Mouse (Mus musculus) heart, postnatal 10 days (tissue): ENCODE measurements around the gene Trp73. TPM values are rescaled to one million over a fixed set of nuclear protein-coding genes. Genes with fewer than 3 reads are reported as not detected.
A peak's percentile ranks its signal among the peaks of the same experiment; 100 is the strongest.

Experiments
- DNase-seq, 2 experiments: peaks; one replicate each; pipeline ENCODE4 v3.0.0; 2021
- intact Hi-C: fragments of 180-260 bp; cut with DNase I; formaldehyde crosslinking; loops from one replicate; pipeline ENCODE4 v1.15.1; 2025
- total RNA-seq, 2 experiments: library from RNA; stranded (reverse); gene quantifications; 2 replicates each; pipeline ENCODE4 v1.2.3; 2021

The Trp73 gene
- total RNA-seq, 2 experiments from 2014 or later, result 0.05 TPM; not detected in 1

DNA sequence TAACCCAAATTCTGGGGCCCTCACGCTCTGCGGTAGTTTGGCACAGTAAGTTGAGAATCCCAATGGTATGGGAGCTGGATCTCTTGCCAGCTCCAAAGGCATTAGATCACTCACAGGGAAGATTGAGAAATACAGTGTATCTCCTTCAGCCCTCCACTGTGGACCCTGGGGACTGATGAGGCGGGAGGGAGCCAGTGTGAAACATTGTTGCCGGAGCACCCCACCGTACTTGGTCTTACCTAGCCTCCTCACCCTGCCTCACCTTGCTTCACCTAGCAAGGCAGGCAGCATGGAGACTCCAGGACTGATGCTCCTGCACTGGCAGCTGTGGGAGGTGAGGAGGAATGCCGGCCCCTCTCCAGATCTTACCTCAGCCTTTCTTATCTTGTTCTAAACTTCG is 84.5 kb downstream of the Trp73 start:
- peak; percentile 17 to 33 for DNase-seq
- intact Hi-C loops, result no loop called here

DNA sequence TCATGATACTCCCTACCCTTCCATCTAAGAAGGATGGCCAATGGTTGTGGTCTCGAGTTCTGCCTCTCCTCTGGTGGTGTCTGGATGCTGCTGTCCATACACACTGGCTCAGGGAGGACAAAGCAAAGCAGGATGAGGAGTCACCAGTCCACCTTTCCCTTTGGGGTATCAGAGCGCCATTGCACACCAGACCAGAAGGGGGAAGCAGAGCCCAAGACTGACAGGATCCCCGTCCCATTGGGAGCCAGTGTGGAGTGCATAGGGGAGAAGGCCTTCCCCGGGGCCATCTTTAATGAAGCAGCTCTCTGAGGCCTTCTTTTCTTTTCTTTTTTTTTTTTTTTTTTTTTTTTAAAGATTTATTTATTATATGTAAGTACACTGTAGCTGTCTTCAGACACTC is 86.9 kb downstream of the Trp73 start:
- DNase-seq, result no peak
- intact Hi-C loops, result no loop called here

DNA sequence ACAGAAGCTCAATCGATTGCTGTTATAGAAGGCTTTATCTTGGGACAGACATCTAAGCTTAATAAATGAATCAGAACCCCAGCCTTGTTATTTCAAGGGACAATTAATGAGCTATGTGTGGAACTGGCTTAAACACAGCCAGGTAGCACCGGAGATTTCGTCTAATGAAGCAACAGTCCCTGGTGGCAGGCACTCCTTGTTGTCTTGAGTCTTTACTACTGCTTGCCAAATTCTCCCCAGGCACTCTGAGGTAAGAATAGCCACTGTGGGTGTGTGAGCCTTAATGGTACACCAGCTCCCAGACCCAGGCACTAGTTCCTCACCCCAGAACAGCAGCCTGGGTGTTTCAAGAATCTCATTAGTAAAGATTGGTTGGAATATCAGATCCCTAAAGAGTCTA is 88.6 kb downstream of the Trp73 start:
- intact Hi-C loops, result no loop called here
- no peak for DNase-seq

DNA sequence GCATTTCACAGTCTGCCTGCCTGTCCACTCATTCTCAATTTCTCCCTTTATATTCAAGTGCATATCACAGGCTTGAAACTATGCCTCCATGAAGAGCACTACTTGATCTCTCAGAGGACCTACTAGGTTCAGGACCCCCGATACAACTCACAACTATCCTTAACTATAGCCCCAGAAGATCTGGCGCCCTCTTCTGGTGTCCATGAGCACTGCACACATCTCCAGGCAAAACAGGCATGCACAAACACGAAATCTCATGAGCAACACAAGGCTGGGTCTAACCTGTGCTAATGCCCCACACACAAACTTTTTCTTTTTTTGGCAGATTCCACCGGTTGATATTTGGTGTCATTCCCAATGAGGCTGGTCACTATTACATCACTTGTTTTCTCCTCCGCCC is 94.2 kb downstream of the Trp73 start:
- no peak for DNase-seq
- intact Hi-C loops, result no loop called here

DNA sequence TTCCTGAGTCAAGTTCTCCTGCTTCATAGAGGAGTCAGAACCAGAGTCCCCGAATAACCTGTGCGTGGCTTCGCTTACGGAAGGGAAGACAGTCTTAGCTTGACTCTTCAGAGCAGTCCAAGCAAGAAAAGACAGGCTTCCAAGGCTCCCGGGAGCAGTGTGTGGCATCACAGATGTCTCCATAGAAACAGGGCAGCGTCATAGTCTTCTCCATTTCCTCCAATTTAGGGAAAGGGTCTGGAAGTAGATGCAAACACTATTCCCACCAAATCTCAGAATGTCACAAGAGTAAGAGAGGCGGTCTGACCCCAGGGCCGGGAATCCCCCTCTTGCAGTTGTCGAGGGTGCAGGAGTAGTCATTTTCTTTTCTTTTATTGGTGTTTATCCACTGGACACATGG is 97.4 kb downstream of the Trp73 start, which contains the start of gene Ccdc27:
Gene Ccdc27, minus strand, starts transcription at position 101 of the 400 bp plus-strand sequence.
- no peak for DNase-seq
- intact Hi-C loops, result no loop called here

DNA sequence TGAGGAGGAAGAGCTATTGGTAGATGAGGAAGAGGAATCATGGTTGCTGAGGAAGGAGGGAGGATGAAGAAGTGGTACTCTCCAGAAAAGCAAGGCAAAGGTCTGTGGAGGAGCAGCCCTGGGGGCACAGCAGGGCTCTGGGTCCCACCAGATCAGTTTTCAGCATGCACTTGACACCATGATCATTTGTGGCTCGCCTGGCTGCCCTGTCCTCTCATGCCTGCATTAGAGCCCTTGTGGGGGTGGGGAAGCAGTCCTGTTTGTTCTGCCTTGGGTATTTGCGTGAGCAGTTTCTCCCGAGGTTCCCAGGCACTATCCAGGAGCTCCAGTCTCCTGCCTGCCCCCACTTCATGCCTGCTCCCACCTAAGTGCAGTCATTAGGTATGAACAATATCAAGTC is 102.9 kb downstream of the Trp73 start:
- DNase-seq, result no peak
- intact Hi-C loops, result no loop called here

DNA sequence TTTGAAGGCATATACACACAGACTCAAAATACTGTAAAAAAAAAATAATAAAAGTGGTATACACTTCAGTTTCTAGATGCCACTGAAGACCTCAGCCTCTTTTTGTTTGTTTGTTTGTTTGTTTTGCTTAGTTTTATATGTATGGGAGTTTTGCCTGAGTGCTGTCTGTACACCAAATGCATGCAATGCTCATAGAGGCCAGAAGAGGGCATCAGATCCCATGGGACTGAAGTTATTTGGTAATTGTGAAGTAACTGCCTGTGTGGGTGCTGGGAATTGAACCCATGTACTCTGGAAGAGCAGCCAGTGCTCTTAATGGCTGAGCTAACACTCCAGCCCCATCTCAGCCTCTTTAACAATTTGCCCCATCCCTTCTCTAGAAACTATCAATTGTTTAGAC is 111.4 kb downstream of the Trp73 start:
- intact Hi-C loops, result no loop called here
- no peak for DNase-seq

DNA sequence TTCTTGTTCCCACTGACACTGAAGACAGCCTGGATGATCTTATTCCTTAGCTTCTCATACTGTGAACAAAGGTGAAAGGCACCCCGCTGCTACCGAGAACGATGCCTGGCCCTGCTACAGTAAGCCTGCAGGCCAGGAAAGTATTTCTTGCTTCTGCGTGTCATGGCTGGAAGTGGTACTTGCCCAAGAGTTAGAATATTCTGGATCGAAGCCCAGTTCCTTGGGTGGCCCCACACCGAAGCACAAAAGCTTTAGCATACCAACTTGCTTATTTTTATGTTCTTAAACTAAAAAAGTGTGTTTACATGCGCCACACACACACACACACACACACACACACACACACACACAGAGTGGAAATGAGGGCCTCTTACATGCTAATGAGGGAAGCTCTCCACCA is 111.9 kb downstream of the Trp73 start:
- intact Hi-C loops, result no loop called here
- DNase-seq, result no peak

DNA sequence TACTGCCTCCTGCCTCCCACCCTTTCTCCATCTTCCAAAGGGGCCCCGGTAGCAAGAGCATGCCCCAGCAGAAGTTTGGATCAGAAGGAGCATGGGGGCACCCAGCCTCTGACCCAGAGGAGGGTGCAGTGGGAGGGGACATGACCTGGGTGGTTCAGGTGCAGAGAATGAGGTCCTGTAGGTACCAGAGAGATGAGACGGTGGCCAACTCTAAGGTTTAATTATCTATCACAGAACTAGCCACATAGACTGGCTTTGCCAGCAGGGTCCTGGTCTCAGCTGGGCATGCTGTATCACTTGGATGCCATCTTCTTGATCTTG is 113.6 kb downstream of the Trp73 start:
- no peak for DNase-seq
- intact Hi-C loops, result no loop called here

DNA sequence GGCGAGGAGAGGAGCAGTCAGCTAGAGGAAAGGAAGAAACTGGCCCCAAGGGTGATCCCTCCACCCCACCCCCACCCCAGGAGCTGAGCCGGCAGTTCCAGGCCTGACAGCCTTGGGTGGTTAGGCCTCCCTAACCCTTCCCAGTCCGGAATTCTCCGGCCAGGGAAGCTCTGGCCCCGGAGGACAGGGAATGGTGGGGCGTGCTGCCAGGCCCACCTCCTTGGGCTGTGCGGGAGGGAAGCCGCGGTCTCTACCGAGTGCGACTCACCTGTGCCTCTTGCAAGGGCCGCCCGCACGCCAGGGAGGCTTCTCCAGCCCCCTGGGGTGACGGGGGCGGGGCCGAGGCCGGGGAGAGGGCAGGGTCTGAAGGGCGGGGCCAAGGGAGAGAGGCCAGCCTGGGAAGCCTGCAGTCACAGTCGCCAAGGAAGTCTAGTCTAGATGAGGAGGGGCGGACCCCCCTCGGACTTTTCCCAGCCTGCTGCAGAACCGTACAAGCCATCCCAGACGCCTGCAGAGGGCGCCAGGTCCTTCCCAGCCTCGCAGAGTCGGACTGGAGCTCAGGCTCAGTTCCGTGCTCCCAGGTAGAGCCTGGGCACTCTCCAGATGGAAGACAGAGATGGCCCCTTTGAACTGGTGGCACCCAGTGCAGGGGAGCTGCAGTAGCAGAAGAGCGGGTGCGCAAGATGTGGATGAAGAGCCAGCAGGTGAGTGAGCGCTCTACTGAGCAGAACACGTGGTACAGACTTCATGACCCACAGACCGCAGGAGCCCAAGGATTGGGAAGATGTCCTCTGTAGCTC is 114.2 kb downstream of the Trp73 start, which contains the start of gene Smim1:
Gene Smim1, minus strand, starts transcription at position 590 of the 800 bp plus-strand sequence.
- intact Hi-C loops, result no loop called here
- peak; percentile 74 to 75 for DNase-seq

DNA sequence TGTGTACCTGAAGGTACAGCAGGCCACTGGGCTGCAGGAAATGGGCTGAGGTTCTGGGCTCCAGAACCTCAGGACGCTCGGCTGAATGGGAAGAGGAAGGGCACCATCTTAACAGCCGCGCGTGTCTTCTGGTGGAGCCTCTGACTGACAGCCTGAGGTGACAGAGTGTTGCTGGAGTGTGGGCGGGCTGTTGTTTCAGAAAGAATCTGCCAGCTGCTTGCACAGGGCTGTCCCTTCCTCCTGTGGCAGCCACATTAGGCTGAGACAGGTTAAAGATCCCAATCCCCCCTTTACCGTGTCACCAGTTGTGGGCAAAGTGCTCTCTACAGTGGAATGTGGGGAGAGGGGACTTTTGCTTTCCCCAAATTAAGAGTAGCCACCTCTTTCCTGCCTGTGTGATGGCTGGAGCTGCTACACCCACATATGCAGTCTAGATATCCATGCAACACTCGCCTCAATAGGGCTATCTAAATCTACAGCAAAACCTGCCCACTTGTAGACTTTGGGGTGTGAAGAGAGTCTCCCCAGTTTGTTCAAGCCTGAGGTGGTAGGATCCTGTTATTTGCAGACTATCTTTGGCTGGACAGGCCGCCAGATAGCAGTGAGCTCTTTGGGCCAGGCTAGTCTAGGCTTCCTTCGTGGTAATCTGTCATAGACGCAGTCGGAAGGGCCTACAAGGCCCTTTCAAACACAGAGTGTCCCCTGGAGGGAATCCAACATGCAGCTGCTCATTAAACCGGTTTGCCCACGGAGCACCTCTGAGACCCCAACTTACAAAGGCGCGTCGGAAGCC is 115.1 kb downstream of the Trp73 start:
- DNase-seq, result peak in 1 of 2 experiments; percentile 30
- intact Hi-C loops, result no loop called here

DNA sequence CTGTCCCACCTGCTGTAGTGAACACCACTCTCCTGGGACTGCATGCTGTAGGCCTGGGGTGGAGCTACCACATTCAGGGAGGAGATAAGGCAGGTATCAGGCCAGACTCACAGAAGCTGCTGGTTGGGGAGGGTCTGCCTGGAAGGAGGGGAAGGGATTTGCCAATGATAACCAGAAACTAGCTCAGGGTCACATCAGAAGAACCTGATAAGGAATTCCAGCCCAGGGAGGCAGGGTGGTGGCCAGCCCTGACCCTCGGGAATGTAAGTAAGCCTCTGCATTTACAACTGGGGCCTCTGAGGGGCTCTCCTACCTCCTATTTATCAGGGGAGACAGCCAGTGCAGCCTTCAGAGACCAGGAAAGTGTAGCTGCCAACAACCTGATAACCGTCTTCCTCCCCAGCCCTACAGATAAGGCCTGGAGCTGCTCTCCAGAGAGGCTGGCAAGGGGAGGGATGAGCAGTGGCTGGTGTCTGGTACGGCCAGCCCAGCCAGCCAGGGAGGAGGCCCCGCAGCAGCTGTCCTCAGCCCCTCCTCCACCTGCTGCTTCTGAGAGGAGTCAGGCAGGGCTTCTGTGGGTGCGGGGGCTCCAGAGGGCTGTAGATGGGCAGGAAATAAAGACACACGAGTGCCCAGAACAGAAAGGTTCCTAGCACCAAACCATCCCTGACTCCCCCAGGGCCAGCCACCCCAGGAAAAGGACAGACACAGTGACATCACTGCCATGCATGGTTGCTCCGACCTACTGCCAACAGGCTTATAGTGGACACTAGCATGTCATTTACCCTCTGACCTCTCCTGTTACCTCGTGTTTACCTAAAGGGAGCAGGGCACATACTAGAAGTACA is 116.0 kb downstream of the Trp73 start:
- peak in 1 of 2 experiments; percentile 18 for DNase-seq
- intact Hi-C loops, result no loop called here

DNA sequence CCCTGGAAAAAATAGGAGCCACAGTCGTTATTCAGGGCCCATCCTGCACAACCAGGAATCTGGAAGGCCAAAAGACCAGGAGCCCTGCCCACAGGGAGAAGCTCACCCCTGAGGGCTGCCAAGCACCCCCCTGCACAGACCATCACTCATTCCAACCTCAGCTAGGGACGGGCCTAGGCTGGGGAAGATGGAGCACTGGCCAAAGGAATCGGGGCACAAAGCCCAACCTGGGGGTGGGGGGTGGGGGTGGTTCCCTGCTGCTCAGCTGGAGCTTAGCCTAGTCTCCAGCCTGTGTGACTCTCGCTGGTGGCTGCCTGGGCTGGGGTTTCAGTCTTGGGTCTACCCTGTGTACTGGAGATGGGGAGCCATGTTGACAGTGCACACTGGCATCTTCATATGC is 117.2 kb downstream of the Trp73 start:
- peak; percentile 14 to 24 for DNase-seq
- intact Hi-C loops, result no loop called here

DNA sequence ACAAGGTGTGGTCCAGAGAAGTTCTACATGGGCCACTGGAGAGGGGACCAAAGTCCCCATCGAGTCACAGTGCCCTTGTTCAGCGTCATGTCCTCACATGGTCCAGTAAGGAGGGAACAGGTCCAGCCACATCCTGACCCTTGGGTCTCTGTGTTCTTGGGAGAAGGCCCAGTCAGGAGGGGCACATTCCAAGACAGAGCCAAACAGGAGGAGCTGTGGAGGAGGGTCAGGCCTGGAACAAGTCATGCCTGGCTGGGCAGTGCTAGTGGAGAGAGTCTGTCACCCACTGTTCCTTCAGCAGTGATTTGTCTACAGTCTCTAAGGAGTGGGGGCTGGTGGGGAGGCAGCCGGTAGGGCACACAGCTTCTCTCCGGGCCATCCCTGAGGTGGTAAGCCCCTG is 117.6 kb downstream of the Trp73 start:
- peak; percentile 58 to 63 for DNase-seq
- intact Hi-C loops, result no loop called here

DNA sequence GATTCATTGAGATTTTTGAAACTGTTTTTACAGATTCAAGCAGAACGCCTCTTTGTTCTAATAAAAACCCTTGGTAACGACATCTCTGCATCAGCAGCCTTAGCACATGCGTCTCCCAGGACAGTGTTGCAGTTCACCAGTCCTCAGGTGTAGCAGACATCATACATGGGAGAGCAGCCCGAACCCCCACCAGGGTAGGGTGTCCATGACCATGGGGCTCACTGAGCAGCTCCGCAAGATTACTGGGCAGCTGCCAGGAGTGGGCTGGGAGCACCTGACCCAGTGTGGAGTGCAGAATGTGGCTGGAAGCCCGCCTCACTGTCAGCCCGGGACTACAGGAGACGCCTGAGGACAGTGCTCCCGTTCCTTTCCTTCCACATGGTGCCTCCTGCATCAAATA is 118.6 kb downstream of the Trp73 start:
- intact Hi-C loops, result no loop called here
- peak in 1 of 2 experiments; percentile 28 for DNase-seq

DNA sequence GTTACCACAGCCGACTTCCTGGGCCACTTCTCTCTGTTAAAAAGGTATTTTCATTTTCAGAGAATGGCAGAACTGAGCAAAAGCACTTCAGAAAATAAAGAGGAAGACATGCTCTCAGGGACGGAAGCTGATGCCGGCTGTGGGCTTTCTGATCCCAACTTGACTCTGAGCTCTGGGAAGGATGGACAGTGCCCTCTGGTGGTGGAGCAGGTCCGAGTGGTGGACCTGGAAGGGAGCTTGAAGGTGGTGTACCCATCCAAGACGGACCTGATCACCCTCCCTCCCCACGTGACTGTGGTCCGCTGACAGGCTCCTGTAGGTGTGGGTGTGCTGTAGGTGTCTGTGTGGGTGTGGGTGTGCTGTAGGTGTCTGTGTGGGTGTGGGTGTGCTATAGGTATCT is 120.4 kb downstream of the Trp73 start:
- intact Hi-C loops, result no loop called here
- peak; percentile 29 to 60 for DNase-seq

DNA sequence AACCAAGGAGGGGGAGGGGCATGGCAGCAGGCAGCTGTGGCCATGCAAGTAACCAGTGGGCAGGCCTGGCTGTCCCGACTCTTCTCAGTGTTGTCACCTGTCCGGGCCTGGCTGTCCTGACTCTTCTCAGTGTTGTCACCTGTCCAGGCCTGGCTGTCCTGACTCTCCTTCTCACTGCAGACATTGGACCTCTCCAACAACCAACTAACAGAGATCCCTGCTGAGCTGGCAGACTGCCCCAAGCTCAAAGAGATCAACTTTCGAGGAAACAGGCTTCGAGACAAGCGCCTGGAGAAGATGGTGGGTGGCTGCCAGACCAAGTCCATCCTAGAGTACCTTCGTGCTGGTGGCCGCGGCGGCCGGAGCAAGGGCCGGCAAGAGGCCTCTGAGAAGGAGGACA is 124.5 kb downstream of the Trp73 start:
- intact Hi-C loops, result no loop called here
- no peak for DNase-seq

DNA sequence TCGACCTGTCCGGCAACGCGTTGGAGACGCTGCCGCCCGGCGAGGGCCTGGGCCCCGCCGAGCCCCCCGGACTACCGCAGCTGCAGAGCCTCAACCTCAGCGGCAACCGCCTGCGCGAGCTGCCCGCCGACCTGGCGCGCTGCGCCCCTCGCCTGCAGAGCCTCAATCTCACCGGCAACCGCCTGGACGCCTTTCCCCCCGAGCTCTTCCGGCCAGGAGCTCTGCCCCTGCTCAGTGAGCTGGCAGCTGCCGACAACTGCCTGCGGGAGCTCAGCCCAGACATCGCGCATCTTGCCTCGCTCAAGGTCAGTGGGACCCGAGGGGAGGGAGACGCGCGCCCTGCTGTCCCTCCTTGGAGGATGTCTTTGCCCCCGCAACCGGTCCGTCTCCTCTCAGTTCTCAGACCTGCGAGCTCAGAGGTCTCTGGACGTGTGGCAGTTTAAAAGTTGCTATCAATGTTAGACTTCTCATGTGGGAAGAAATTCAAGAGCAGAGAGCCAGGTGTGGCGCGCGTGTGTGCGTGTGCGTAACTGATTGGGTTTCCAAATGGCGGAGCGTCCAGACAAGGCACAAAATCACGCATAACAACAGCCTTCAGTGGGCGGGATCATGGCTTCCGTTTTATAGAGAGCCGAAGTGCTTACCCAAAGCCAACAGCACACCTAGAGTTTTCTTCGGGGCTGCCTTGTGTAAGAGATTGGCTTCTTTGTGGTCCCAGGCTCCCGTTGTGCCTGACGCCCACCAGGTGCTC is 127.7 kb downstream of the Trp73 start:
- peak; percentile 26 to 39 for DNase-seq
- intact Hi-C loops, result loop anchor here (1.0 to 5.0 kb wide), 2 partner anchors 37 to 55 kb away; partner anchors contain the start of genes A430005L14Rik, Cep104 and Dffb

DNA sequence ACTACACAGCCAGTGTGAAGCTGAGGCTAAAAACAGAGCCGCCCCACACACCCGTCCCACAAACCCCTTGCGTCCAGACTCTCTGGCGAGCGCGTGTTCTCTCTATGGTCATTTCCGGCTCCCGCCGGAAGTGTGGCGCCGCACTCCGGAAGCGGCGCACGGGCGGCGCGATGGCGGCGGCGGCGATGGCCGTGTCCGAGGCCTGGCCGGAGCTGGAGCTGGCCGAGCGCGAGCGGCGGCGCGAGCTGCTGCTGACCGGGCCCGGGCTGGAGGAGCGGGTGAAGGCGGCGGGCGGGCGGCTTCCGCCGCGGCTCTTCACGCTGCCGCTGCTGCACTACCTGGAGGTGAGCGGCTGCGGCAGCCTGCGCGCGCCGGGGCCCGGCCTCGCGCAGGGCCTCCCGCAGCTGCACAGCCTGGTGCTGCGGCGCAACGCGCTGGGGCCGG is 128.3 kb downstream of the Trp73 start, which contains the start of gene Lrrc47:
Gene Lrrc47, plus strand, starts transcription at position 86 of the 444 bp plus-strand sequence.
- DNase-seq, result peak; percentile 89 to 90
- intact Hi-C loops, result loop anchor here (1.0 to 5.0 kb wide), 2 partner anchors 36 to 54 kb away; partner anchors contain the start of genes A430005L14Rik, Cep104 and Dffb
